Mouse (Mus musculus) heart, adult 18-20 months (tissue): ENCODE measurements around the gene Upf1. TPM values are rescaled to one million over a fixed set of nuclear protein-coding genes. Genes with fewer than 3 reads are reported as not detected.
A peak's percentile ranks its signal among the peaks of the same experiment; 100 is the strongest.

Source experiments
- DNase-seq, 2 experiments: peaks; one replicate each; pipeline ENCODE4 v3.0.0; 2021 to 2022; ENCODE audit warnings: mixed read lengths in 1 of 2
- total RNA-seq, 2 experiments: library from RNA; stranded (reverse); gene quantifications; 2 replicates each; pipeline ENCODE4 v1.2.3; 2021

The Upf1 gene
- total RNA-seq, 2 experiments from 2014 or later = 46.1 to 46.8 TPM

GRCm38 (mm10) chr8:70329124-70329834 is 23.8 kb downstream of the Upf1 start, which contains the start of gene Gdf1:
Gene Gdf1 (plus strand): TSS chr8:70329817.
- no peak for DNase-seq

- no peak for DNase-seq
These were observed 25.6 kb downstream of the Upf1 start for GRCm38 (mm10) chr8:70327512-70327911.

GRCm38 (mm10) chr8:70323716-70324115 is 29.4 kb downstream of the Upf1 start:
- no peak for DNase-seq

DNA sequence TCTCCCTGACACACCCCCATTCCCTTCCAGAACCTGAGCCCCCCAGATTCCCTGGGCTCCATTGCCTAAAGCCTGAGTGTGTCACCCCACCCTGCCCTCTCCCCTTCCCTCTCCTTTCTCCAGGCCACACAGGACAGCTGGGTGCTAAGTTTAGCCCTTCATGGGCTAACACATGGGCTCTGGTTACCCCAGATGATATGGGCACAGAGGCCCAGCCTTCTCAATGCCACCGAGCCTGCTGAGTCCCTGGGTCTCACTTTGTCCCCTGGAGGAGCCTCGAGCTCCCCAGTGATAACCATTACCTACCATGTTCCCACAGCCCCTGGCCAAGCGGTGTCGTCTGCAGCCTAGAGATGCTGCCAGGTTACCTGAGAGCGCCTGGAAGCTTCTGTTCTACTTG is 35.2 kb downstream of the Upf1 start:
- DNase-seq = no peak

DNA sequence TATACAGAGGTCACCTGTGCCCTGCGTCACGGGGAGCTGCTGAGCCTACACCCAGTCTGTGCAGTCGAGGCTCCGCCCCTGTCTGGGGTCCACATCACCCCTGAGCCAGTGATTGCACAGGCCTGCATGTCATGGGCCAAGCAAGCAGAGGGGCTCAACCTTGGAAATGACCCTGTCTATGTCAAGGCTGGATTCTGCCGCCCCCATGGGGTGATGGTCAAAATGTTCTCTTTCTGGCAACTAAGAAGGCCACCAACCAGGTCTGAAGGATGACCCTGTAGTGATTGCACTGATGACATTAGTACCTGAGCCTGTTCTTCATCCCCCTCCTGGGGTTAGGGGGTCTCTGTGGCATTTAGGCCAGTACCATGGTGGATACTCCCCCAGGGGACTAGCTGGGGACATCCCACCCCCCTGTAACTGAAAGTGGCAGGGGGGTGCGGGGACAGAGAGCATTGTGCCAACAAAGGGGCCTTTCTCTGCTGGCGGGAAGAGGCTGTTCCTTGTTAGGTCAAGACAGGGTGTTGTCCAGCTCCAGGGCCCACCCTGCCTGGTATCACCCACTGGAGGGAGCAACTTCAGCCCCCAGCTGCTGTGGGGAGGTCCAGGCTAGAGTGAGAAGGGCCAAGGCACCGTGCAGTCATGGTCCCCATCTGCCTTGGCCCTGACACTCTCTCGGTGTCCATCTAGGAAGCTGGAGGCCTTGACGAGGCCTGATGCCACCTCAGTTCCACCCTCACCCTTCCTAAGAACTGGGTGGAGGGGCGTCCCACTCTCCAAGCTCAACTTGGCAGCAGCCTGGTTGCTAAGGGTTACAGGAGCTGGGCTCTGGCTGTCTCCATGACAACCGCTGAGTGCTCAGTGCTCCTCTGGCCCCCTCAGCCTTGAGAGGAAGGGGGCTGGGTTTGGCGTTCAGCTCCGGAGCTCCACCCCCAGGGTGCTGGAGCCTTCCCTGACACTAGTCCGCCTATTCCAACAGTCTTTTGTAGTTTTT is 36.3 kb downstream of the Upf1 start:
- no peak for DNase-seq

GRCm38 (mm10) chr8:70315624-70316510 is 37.2 kb downstream of the Upf1 start, which contains the start of gene Cers1:
Gene Cers1 (plus strand): TSS chr8:70315775.
- peak; percentile 48 to 63 for DNase-seq

GRCm38 (mm10) chr8:70313399-70313798 is 39.7 kb downstream of the Upf1 start:
- no peak for DNase-seq

- no peak for DNase-seq
These were observed 43.8 kb downstream of the Upf1 start for GRCm38 (mm10) chr8:70309311-70309710.

DNA sequence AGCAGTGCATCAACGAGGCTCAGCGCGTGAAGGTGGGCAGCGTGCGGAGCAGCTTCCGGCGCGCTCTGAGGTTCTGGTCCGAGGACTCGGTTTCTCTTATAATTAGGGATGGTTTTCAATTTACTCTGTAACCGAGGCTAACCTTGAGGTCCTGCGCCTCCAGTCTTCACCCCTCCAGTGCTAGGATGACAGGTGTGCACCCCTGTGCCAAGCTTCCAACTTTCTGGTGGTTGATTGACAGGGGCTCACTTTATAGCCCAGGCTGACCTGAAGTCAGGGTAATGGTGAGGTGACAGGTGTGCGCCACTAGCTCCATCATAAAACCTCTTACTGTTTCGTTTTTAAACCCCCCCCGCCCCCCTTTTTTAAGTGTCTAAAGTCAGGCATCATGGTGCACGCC is 50.2 kb downstream of the Upf1 start:
- no peak for DNase-seq

DNA sequence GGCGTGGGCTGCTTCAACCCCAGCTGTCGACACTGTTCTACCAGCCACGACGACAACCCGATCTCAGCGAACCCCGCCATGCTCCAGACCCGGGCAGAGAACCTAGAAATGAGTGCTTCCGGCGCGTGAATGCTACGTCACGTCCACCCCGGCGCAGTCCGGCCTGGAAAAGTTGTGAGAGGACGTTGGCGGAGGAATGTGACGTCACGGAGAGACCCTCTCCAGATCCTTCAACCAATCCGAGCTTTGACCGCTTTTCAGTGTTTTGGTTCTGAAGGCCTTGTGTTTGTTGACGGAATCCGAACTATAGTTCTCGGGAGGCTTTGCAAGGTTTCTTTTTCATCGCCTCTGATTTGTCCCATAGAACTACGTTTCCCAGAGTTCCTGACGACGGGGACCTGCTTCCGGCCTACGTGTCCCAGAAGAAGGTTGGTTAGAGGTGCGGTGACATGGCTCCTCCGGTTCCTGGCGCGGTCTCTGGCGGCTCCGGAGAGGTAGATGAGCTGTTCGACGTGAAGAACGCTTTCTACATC is 50.7 kb downstream of the Upf1 start, which contains the start of the genes Ddx49 and Cope:
Gene Ddx49, minus strand, starts transcription at position 132 of the 533 bp plus-strand sequence.
Gene Cope, plus strand, starts transcription at position 161 of the 533 bp plus-strand sequence.
- peak; percentile 95 to 96 for DNase-seq

DNA sequence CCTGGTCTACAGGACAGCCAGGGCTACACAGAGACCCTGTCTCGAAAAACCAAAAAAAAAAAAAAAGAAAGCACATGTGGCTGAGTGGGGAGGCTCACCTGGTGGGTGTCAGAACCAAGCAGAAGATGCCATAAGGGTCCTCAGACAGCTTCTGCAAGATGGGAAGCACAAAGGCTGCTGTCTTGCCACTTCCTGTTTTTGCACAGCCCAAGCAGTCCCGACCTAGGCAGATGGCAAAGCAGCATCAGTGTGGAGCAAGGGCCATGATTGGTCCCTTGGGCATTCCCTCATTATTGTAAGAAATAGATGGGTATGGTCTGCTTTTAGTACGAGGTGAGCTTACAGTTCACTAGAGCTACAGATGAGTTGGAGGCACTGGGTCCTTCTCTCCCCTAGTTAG is 52.2 kb downstream of the Upf1 start:
- no peak for DNase-seq

- DNase-seq = no peak
These were observed 59.1 kb downstream of the Upf1 start for GRCm38 (mm10) chr8:70293988-70294405.

GRCm38 (mm10) chr8:70286737-70287136 is 66.3 kb downstream of the Upf1 start:
- no peak for DNase-seq

- DNase-seq = no peak
These were observed 67.8 kb downstream of the Upf1 start for GRCm38 (mm10) chr8:70285304-70285703.

DNA sequence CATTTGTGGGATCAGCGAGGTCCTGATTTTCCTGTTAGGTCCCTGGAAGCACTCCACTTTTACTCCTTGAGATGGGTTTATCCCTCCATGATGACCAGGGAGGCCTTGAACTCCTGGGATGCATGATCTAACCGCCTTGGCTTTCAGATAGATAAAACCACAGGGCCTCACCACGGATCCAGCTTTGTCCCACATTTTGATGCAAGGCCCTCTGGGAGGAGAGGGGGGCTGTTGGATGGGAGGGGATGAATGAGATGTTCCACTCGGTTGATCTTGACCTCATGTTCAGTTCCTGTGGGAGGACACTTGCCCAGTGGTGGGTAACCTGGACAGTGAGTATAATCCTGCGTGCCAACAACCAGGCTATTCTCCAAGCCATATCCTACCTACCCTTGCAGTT is 68.7 kb downstream of the Upf1 start:
- DNase-seq = no peak

GRCm38 (mm10) chr8:70283136-70284077 is 69.7 kb downstream of the Upf1 start:
- DNase-seq = peak in 1 of 2 experiments; percentile 45

GRCm38 (mm10) chr8:70282603-70283135 is 70.4 kb downstream of the Upf1 start, which contains the start of gene Homer3:
Gene Homer3 (plus strand): TSS chr8:70282827.
- DNase-seq = peak; percentile 93 to 96
